Mouse (Mus musculus): ENCODE measurements around the gene Olfr901. TPM values are rescaled to one million over a fixed set of nuclear protein-coding genes. Genes with fewer than 3 reads are reported as not detected.
"Not testable (repeated sequence)": the region's sequence is repeated elsewhere in the genome, so short reads cannot be mapped to it uniquely, and the experiment has no call there.

Gene Olfr901
- not detected in 2 replicates for polyA plus RNA-seq (2014; fragmentation: Nextera tagmentation; extraction: Ambion mirVana)

- Histone ChIP-seq H3K9me3 (ENCODE audit: control insufficient read depth, low read length) (no peaks in the 10 kb centered on the region), H3K9ac (ENCODE audit: low read length) (no peak within 1 kb of the TSS), H3K4me2 (ENCODE audit: low read length) (no peak within 1 kb of the TSS), H3K27me3 (replicated peaks; ENCODE audit: control insufficient read depth, insufficient read depth, low read length) (no peaks in the 10 kb centered on the region), H3K36me3 (ENCODE audit: control insufficient read depth, insufficient read depth, low read length) (no peaks in the 10 kb centered on the region), H3K4me3 (ENCODE audit: low read depth, low read length) (no peak within 1 kb of the TSS), H3K4me1 (replicated peaks; ENCODE audit: control insufficient read depth, insufficient read depth, low read length) (no peaks in the 10 kb centered on the region), H3K27ac (ENCODE audit: low read depth) (no peak within 1 kb of the TSS)
- DNase-seq (ENCODE audit: low spot score) (no peak), ATAC-seq (replicated peaks; ENCODE audit: low FRiP score, low TSS enrichment, low read depth) (no peak)
- WGBS = 90% methylated on average over 1 of the region's 1 CpGs
Measured at GRCm38 (mm10) chr9:38429155-38429554, at the start of gene Olfr901. TSS of gene Olfr901 (plus strand) at chr9:38429455.

- WGBS = 93% methylated on average over 1 of the region's 1 CpGs
- DNase-seq (ENCODE audit: low spot score) = no peak
- no peak within 1 kb of the TSS for H3K4me2 ChIP-seq (ENCODE audit: low read length)
Measured at GRCm38 (mm10) chr9:38401398-38401797, 27.9 kb upstream of the Olfr901 start, which contains the start of gene Olfr147. TSS of gene Olfr147 (plus strand) at chr9:38401698.

GRCm38 (mm10) chr9:38407502-38407901 lies 21.8 kb upstream of the Olfr901 start:
- H3K27me3 ChIP-seq (replicated peaks; ENCODE audit: control insufficient read depth, insufficient read depth, low read length); H3K9ac ChIP-seq (ENCODE audit: low read length); ATAC-seq (replicated peaks; ENCODE audit: low FRiP score, low TSS enrichment, low read depth); H3K9me3 ChIP-seq (ENCODE audit: control insufficient read depth, low read length); H3K36me3 ChIP-seq (ENCODE audit: control insufficient read depth, insufficient read depth, low read length); H3K4me3 ChIP-seq (ENCODE audit: low read depth, low read length); H3K4me2 ChIP-seq (ENCODE audit: low read length); H3K4me1 ChIP-seq (replicated peaks; ENCODE audit: control insufficient read depth, insufficient read depth, low read length); H3K27ac ChIP-seq (ENCODE audit: low read depth); DNase-seq (ENCODE audit: low spot score): not testable (repeated sequence)
- WGBS = 90% methylated on average over 3 of the region's 3 CpGs

More at GRCm38 (mm10) chr9:38401398-38401797, 27.9 kb upstream of the Olfr901 start, which contains the start of gene Olfr147:
- Histone ChIP-seq H3K27ac (ENCODE audit: low read depth) (no peak within 1 kb of the TSS), H3K27me3 (replicated peaks; ENCODE audit: control insufficient read depth, insufficient read depth, low read length) (no peaks in the 10 kb centered on the region), H3K9me3 (ENCODE audit: control insufficient read depth, low read length) (no peaks in the 10 kb centered on the region), H3K36me3 (ENCODE audit: control insufficient read depth, insufficient read depth, low read length) (no peaks in the 10 kb centered on the region), H3K4me1 (replicated peaks; ENCODE audit: control insufficient read depth, insufficient read depth, low read length) (no peaks in the 10 kb centered on the region), H3K9ac (ENCODE audit: low read length) (no peak within 1 kb of the TSS), H3K4me3 (ENCODE audit: low read depth, low read length) (no peak within 1 kb of the TSS)
- ATAC-seq (replicated peaks; ENCODE audit: low FRiP score, low TSS enrichment, low read depth) = no peak

- H3K4me1 ChIP-seq (replicated peaks; ENCODE audit: control insufficient read depth, insufficient read depth, low read length); ATAC-seq (replicated peaks; ENCODE audit: low FRiP score, low TSS enrichment, low read depth); H3K9ac ChIP-seq (ENCODE audit: low read length); H3K9me3 ChIP-seq (ENCODE audit: control insufficient read depth, low read length); H3K4me2 ChIP-seq (ENCODE audit: low read length); H3K27ac ChIP-seq (ENCODE audit: low read depth); H3K27me3 ChIP-seq (replicated peaks; ENCODE audit: control insufficient read depth, insufficient read depth, low read length); H3K36me3 ChIP-seq (ENCODE audit: control insufficient read depth, insufficient read depth, low read length); H3K4me3 ChIP-seq (ENCODE audit: low read depth, low read length): not testable (repeated sequence)
- peak; percentile 67 for DNase-seq (ENCODE audit: low spot score)
- WGBS = 90% methylated on average over 14 of the region's 14 CpGs
Measured at GRCm38 (mm10) chr9:38413502-38413901, 15.8 kb upstream of the Olfr901 start.

- no peaks in the 10 kb centered on the region for H3K36me3 ChIP-seq (ENCODE audit: control insufficient read depth, insufficient read depth, low read length)
- H3K27ac ChIP-seq (ENCODE audit: low read depth) = no peak overlapping the region
- H3K27me3 ChIP-seq (replicated peaks; ENCODE audit: control insufficient read depth, insufficient read depth, low read length) = no peaks in the 10 kb centered on the region
- no peaks in the 10 kb centered on the region for H3K4me1 ChIP-seq (replicated peaks; ENCODE audit: control insufficient read depth, insufficient read depth, low read length)
- DNase-seq (ENCODE audit: low spot score) = no peak
- H3K9ac ChIP-seq (ENCODE audit: low read length) = no peak overlapping the region
- H3K4me2 ChIP-seq (ENCODE audit: low read length) = no peak overlapping the region
- no peak overlapping the region for H3K4me3 ChIP-seq (ENCODE audit: low read depth, low read length)
- no peak for ATAC-seq (replicated peaks; ENCODE audit: low FRiP score, low TSS enrichment, low read depth)
- H3K9me3 ChIP-seq (ENCODE audit: control insufficient read depth, low read length) = no peaks in the 10 kb centered on the region
Measured at GRCm38 (mm10) chr9:38423801-38424200, 5.5 kb upstream of the Olfr901 start.

- Histone ChIP-seq H3K9ac (ENCODE audit: low read length) (no peak overlapping the region), H3K27me3 (replicated peaks; ENCODE audit: control insufficient read depth, insufficient read depth, low read length) (no peaks in the 10 kb centered on the region), H3K9me3 (ENCODE audit: control insufficient read depth, low read length) (no peaks in the 10 kb centered on the region), H3K4me2 (ENCODE audit: low read length) (no peak overlapping the region), H3K4me1 (replicated peaks; ENCODE audit: control insufficient read depth, insufficient read depth, low read length) (no peaks in the 10 kb centered on the region), H3K4me3 (ENCODE audit: low read depth, low read length) (no peak overlapping the region), H3K27ac (ENCODE audit: low read depth) (no peak overlapping the region), H3K36me3 (ENCODE audit: control insufficient read depth, insufficient read depth, low read length) (no peaks in the 10 kb centered on the region)
- ATAC-seq (replicated peaks; ENCODE audit: low FRiP score, low TSS enrichment, low read depth) (no peak), DNase-seq (ENCODE audit: low spot score) (no peak)
- 41% methylated on average over 1 of the region's 1 CpGs for WGBS
Measured at GRCm38 (mm10) chr9:38427026-38427425, 2.2 kb upstream of the Olfr901 start.

- 90% methylated on average over 5 of the region's 5 CpGs for WGBS
- DNase-seq (ENCODE audit: low spot score) (no peak), ATAC-seq (replicated peaks; ENCODE audit: low FRiP score, low TSS enrichment, low read depth) (no peak)
- Histone ChIP-seq H3K9ac (ENCODE audit: low read length) (no peak within 1 kb of the TSS), H3K27me3 (replicated peaks; ENCODE audit: control insufficient read depth, insufficient read depth, low read length) (no peaks in the 10 kb centered on the region), H3K4me1 (replicated peaks; ENCODE audit: control insufficient read depth, insufficient read depth, low read length) (no peaks in the 10 kb centered on the region), H3K36me3 (ENCODE audit: control insufficient read depth, insufficient read depth, low read length) (no peaks in the 10 kb centered on the region), H3K27ac (ENCODE audit: low read depth) (no peak within 1 kb of the TSS), H3K4me2 (ENCODE audit: low read length) (no peak within 1 kb of the TSS), H3K4me3 (ENCODE audit: low read depth, low read length) (no peak within 1 kb of the TSS), H3K9me3 (ENCODE audit: control insufficient read depth, low read length) (no peaks in the 10 kb centered on the region)
Measured at GRCm38 (mm10) chr9:38447352-38447751, 18.1 kb downstream of the Olfr901 start, which contains the start of gene Olfr902. TSS of gene Olfr902 (plus strand) at chr9:38447652.

- no peak within 1 kb of the TSS for H3K4me3 ChIP-seq (ENCODE audit: low read depth, low read length)
- no peak for DNase-seq (ENCODE audit: low spot score)
- no peak within 1 kb of the TSS for H3K4me2 ChIP-seq (ENCODE audit: low read length)
- H3K27me3 ChIP-seq (replicated peaks; ENCODE audit: control insufficient read depth, insufficient read depth, low read length) = no peaks in the 10 kb centered on the region
- H3K4me1 ChIP-seq (replicated peaks; ENCODE audit: control insufficient read depth, insufficient read depth, low read length) = no peaks in the 10 kb centered on the region
- no peak for ATAC-seq (replicated peaks; ENCODE audit: low FRiP score, low TSS enrichment, low read depth)
- H3K9me3 ChIP-seq (ENCODE audit: control insufficient read depth, low read length) = no peaks in the 10 kb centered on the region
- no peak within 1 kb of the TSS for H3K9ac ChIP-seq (ENCODE audit: low read length)
- H3K27ac ChIP-seq (ENCODE audit: low read depth) = no peak within 1 kb of the TSS
- no peaks in the 10 kb centered on the region for H3K36me3 ChIP-seq (ENCODE audit: control insufficient read depth, insufficient read depth, low read length)
Measured at GRCm38 (mm10) chr9:38462844-38463243, 33.6 kb downstream of the Olfr901 start, which contains the start of gene Olfr904. TSS of gene Olfr904 (plus strand) at chr9:38463144.

GRCm38 (mm10) chr9:38470807-38471206 lies 41.6 kb downstream of the Olfr901 start, which contains the start of gene Olfr905:
TSS of gene Olfr905 (plus strand) at chr9:38471107.
- DNase-seq (ENCODE audit: low spot score) (no peak), ATAC-seq (replicated peaks; ENCODE audit: low FRiP score, low TSS enrichment, low read depth) (no peak)
- no peaks in the 10 kb centered on the region for H3K36me3 ChIP-seq (ENCODE audit: control insufficient read depth, insufficient read depth, low read length)
- no peak within 1 kb of the TSS for H3K4me3 ChIP-seq (ENCODE audit: low read depth, low read length)
- H3K4me2 ChIP-seq (ENCODE audit: low read length) = no peak within 1 kb of the TSS
- no peak within 1 kb of the TSS for H3K9ac ChIP-seq (ENCODE audit: low read length)
- no peaks in the 10 kb centered on the region for H3K4me1 ChIP-seq (replicated peaks; ENCODE audit: control insufficient read depth, insufficient read depth, low read length)
- no peaks in the 10 kb centered on the region for H3K27me3 ChIP-seq (replicated peaks; ENCODE audit: control insufficient read depth, insufficient read depth, low read length)
- H3K9me3 ChIP-seq (ENCODE audit: control insufficient read depth, low read length) = no peaks in the 10 kb centered on the region
- no peak within 1 kb of the TSS for H3K27ac ChIP-seq (ENCODE audit: low read depth)
